Mouse (Mus musculus) bone marrow, adult 2 months (tissue): ENCODE measurements around the gene Fndc3b.

Experiments
- CTCF ChIP-seq: fragments of 200-500 bp; IDR thresholded peaks from 2 replicates; pipeline ENCODE4 v1.5.1; 2011; ENCODE audit warnings: low read length, control low read depth; ENCODE audit not compliant: control insufficient read depth, insufficient read depth
- POLR2A ChIP-seq: fragments of 200-500 bp; IDR thresholded peaks from 2 replicates; pipeline ENCODE4 v1.6.1; 2011; ENCODE audit warnings: low read depth, mild to moderate bottlenecking, control low read depth, low read length, borderline replicate concordance; ENCODE audit not compliant: control insufficient read depth

DNA sequence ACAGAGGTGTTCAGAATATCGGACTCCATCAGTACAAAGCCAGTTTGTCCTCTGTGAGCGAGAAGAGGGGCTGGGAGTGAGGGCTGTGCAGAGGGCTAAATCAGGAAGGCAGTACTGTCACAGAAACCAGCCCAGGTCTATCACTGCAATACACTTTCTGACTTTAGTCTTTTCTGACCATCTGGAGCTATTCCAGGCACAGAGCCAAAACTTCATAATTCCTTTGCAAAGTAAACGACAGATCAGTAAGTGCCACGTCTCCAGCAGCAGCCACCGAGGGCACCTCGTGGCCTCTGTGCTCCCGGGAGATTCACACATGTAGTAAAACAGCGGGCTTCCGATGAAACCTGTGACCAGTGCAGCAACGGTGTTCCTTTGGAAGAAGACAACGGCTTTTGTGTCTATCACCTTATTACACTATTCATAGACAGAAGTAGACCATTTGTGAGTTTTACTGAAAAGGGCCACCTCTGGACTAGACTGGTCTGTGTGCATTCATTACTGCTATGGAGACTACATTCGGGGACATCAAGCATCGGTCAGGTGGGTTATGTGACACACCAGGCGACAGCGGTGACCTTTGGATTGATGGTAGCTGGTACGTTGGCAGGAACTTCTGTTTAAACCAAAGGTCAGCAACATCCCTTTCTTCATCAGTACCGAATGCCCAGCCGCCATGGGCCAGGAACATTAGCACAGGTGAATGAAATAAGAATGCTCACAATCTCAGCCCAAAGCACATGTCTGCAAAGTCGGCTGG, 24.2 kb downstream of the Fndc3b start:
- TF ChIP-seq CTCF = no peak
- TF ChIP-seq POLR2A = no peak
